Mouse (Mus musculus) induced T-regulatory cell, adult 2 months (primary cell): ENCODE measurements around the gene Pfn5.
"Not testable (repeated sequence)": the region's sequence is repeated elsewhere in the genome, so short reads cannot be mapped to it uniquely, and the experiment has no call there.

ENCODE experiments used
- DNase-seq: peaks from one replicate; pipeline ENCODE4 v3.0.0-alpha.2; 2012; ENCODE audit warnings: low read depth

The Pfn5 gene

GRCm38 (mm10) chrX:95557887-95558286 lies at the start of gene Pfn5, which contains the start of gene Asb12:
Gene Pfn5 (plus strand): TSS chrX:95558104.
Gene Asb12 (minus strand): TSS chrX:95557987.
- DNase-seq: no peak

GRCm38 (mm10) chrX:95523883-95524282 lies 34.0 kb upstream of the Pfn5 start:
- DNase-seq: no peak

DNA sequence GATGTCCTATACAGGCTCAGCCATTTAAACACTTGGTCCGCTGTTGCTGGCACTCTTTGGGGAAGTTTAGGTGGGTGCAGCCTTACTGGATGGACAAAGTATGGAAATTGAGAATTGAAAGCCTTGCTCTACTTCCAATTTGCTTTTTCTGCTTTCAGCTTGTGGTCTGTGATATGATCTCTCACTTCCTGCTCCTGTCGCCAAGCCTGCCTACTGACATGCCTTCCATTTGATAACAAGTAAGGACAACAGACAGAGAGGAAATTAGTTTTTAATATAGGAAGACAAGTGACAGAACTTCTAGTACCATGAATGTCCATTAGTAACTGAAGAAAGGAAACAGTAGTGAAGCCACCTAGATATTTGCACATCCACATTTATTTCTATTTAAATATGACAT lies 32.7 kb upstream of the Pfn5 start:
- DNase-seq: no peak

GRCm38 (mm10) chrX:95535493-95535892 lies 22.4 kb upstream of the Pfn5 start:
- DNase-seq: not testable (repeated sequence)

DNA sequence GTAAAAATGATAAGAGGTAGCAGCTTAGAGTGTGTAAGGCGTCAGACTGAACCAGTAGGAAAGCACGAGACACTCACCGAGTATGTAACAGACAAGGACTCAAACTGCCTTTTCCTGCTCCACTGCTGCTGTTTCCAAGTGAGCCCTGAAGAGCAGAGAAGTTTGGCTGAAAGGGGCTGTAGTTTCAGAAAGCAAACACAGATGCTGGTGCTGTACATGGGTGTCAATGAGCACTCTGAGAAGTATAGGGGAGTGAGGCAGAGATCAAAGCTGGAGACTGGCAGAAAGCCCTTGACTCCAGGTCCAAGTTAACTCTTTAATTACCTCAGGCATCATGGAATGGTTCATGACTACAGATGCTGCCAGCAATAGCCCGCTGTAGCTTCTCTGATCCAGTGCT lies 3.6 kb upstream of the Pfn5 start:
- no peak for DNase-seq

GRCm38 (mm10) chrX:95600609-95601008 lies 42.7 kb downstream of the Pfn5 start:
- DNase-seq: no peak
